ENCODE assay signal across 24 mouse cellular contexts in genomic region chr16:38385184-38385634, GRCm38 (mm10). TPM values are rescaled to one million over a fixed set of nuclear protein-coding genes. Genes with fewer than 3 reads are reported as not detected.
"Had no signal": no experiment of that assay in that cellular context is flagged by ENCODE, and none has a peak within 500 bp of the region (broad histone marks: within the 10 kb centered on the region; RNA-seq: fewer than 3 reads in every experiment).

No protein-coding gene starts in this region.

- H3K4me1 ChIP-seq: intestine, embryonic 15.5 days; limb, embryonic 15.5 days; midbrain, embryonic 15.5 days; neural tube, embryonic 13.5 days; stomach, embryonic 15.5 days had no signal

- H3K9me3 ChIP-seq: intestine, embryonic 15.5 days; limb, embryonic 15.5 days; megakaryocyte, embryonic 14.5 days; midbrain, embryonic 15.5 days; neural tube, embryonic 13.5 days; stomach, embryonic 15.5 days had no signal

- H3K27me3 ChIP-seq: intestine, embryonic 15.5 days; limb, embryonic 15.5 days; megakaryocyte, embryonic 14.5 days; midbrain, embryonic 15.5 days; neural tube, embryonic 13.5 days; stomach, embryonic 15.5 days had no signal

- DNase-seq: kidney, adult 18-20 months; kidney, postnatal 10 days; kidney, postnatal 4 days; lung, embryonic 14.5 days; lung, postnatal 10 days; lung, postnatal 4 days; retina, postnatal 1 day; thymus, adult 2 months; thymus, postnatal 25 days had no signal

- H3K9ac ChIP-seq: intestine, embryonic 15.5 days; limb, embryonic 15.5 days; lung, embryonic 14.5 days; midbrain, embryonic 15.5 days; neural tube, embryonic 13.5 days; stomach, embryonic 15.5 days had no signal

- H3K4me3 ChIP-seq: intestine, embryonic 15.5 days; limb, embryonic 15.5 days; megakaryocyte, embryonic 14.5 days; midbrain, embryonic 15.5 days; neural tube, embryonic 13.5 days; stomach, embryonic 15.5 days had no signal

- H3K27ac ChIP-seq: intestine, embryonic 15.5 days; limb, embryonic 15.5 days; midbrain, embryonic 15.5 days; neural tube, embryonic 13.5 days; stomach, embryonic 15.5 days had no signal

- ATAC-seq: intestine, embryonic 15.5 days; midbrain, embryonic 15.5 days had no signal

- H3K36me3 ChIP-seq: intestine, embryonic 15.5 days; limb, embryonic 15.5 days; midbrain, embryonic 15.5 days; neural tube, embryonic 13.5 days; stomach, embryonic 15.5 days had no signal

- H3K4me2 ChIP-seq: intestine, embryonic 15.5 days; limb, embryonic 15.5 days; lung, embryonic 14.5 days; midbrain, embryonic 11.5 days; midbrain, embryonic 15.5 days; neural tube, embryonic 13.5 days; stomach, embryonic 15.5 days had no signal

RNA-seq across cellular contexts. Expression of gene Popdc2, which starts 23.2 kb away (rescaled TPM):
- total RNA-seq: monocyte, adult 5-6 weeks had no signal

RNA-seq across cellular contexts. Expression of gene Gm21987, which starts 38.4 kb away (rescaled TPM):
- total RNA-seq: layer of hippocampus, postnatal 14 days; left cerebral cortex, adult 8-10 months; monocyte, adult 5-6 weeks had no signal
- polyA plus RNA-seq: kidney, embryonic 14.5 days; limb, embryonic 11.5 days; lung, embryonic 14.5 days; midbrain, embryonic 11.5 days; midbrain, embryonic 15.5 days; neural tube, embryonic 13.5 days; spleen, adult 2 months; stomach, embryonic 15.5 days; testis, adult 2 months; thymus, adult 2 months; urinary bladder, adult 2 months had no signal

RNA-seq across cellular contexts. Expression of gene Maats1, which starts 43.3 kb away (rescaled TPM):
- total RNA-seq: monocyte, adult 5-6 weeks had no signal
- polyA plus RNA-seq: kidney, embryonic 14.5 days; limb, embryonic 15.5 days had no signal

RNA-seq across cellular contexts. Expression of gene Pla1a, which starts 47.7 kb away (rescaled TPM):
- total RNA-seq: monocyte, adult 5-6 weeks had no signal
